Mouse (Mus musculus): ENCODE measurements around the gene Bdh1.

- TF ChIP-seq CHD2 (IDR thresholded peaks at IDR 0.05; ENCODE audit: low read depth, low read length): no peak
- no peak for TF ChIP-seq HCFC1 (IDR thresholded peaks at IDR 0.05; ENCODE audit: borderline replicate concordance, insufficient read depth, low read length)
- no peak for TF ChIP-seq ZNF384 (IDR thresholded peaks at IDR 0.05; ENCODE audit: low read depth, low read length)
- TF ChIP-seq ZC3H11A (IDR thresholded peaks at IDR 0.05; ENCODE audit: borderline replicate concordance, low read depth, low read length): no peak
Observed at GRCm38 (mm10) chr16:31490967-31491366, 68.9 kb downstream of the Bdh1 start.
